Mouse (Mus musculus) spleen, postnatal 10 days (tissue): ENCODE results near the gene Ccdc74a.
"Not testable (repeated sequence)": the region's sequence is repeated elsewhere in the genome, so short reads cannot be mapped to it uniquely, and the experiment has no call there.

Experiments used
- DNase-seq, 2 experiments: peaks; one replicate each; pipeline ENCODE4 v3.0.0; 2021 to 2022; ENCODE audit warnings: low spot score in 2 of 2

Gene Ccdc74a

GRCm38 (mm10) chr16:17646310-17647114 is at the start of gene Ccdc74a:
Gene Ccdc74a (plus strand): TSS chr16:17646470.
- peak; percentile 80 to 91 for DNase-seq

- DNase-seq, result no peak
Observed at GRCm38 (mm10) chr16:17600944-17601562, 45.2 kb upstream of the Ccdc74a start.

- DNase-seq, result no peak
Observed at GRCm38 (mm10) chr16:17604941-17605340, 41.3 kb upstream of the Ccdc74a start.

GRCm38 (mm10) chr16:17605684-17606083 is 40.6 kb upstream of the Ccdc74a start:
- no peak for DNase-seq

GRCm38 (mm10) chr16:17611383-17611782 is 34.9 kb upstream of the Ccdc74a start:
- DNase-seq, result no peak

GRCm38 (mm10) chr16:17614740-17615139 is 31.5 kb upstream of the Ccdc74a start:
- DNase-seq, result not testable (repeated sequence)

- no peak for DNase-seq
Observed at GRCm38 (mm10) chr16:17616212-17616611, 30.1 kb upstream of the Ccdc74a start.

- peak; percentile 57 to 81 for DNase-seq
Observed at GRCm38 (mm10) chr16:17617922-17618565, 28.2 kb upstream of the Ccdc74a start.

- peak; percentile 96 to 97 for DNase-seq
Observed at GRCm38 (mm10) chr16:17619198-17620105, 26.8 kb upstream of the Ccdc74a start, which contains the start of gene Smpd4. Gene Smpd4 (plus strand): TSS chr16:17619354.

GRCm38 (mm10) chr16:17621936-17622335 is 24.3 kb upstream of the Ccdc74a start:
- DNase-seq, result no peak

GRCm38 (mm10) chr16:17625488-17626268 is 20.6 kb upstream of the Ccdc74a start:
- no peak for DNase-seq

GRCm38 (mm10) chr16:17626269-17626555 is 20.1 kb upstream of the Ccdc74a start:
- DNase-seq, result no peak

- no peak for DNase-seq
Observed at GRCm38 (mm10) chr16:17632580-17632979, 13.7 kb upstream of the Ccdc74a start.

GRCm38 (mm10) chr16:17633481-17634181 is 12.6 kb upstream of the Ccdc74a start:
- no peak for DNase-seq

- no peak for DNase-seq
Observed at GRCm38 (mm10) chr16:17636904-17637303, 9.4 kb upstream of the Ccdc74a start.

GRCm38 (mm10) chr16:17637610-17638009 is 8.7 kb upstream of the Ccdc74a start:
- DNase-seq, result no peak

GRCm38 (mm10) chr16:17638036-17638628 is 8.1 kb upstream of the Ccdc74a start:
- peak; percentile 55 to 85 for DNase-seq

- no peak for DNase-seq
Observed at GRCm38 (mm10) chr16:17639081-17639480, 7.2 kb upstream of the Ccdc74a start.

- DNase-seq, result no peak
Observed at GRCm38 (mm10) chr16:17639951-17640350, 6.3 kb upstream of the Ccdc74a start.

- DNase-seq, result no peak
Observed at GRCm38 (mm10) chr16:17640706-17641105, 5.6 kb upstream of the Ccdc74a start.
